Mouse (Mus musculus) G1E (cell line): Measurements from ENCODE around the gene Hexim1. TPM values are rescaled to one million over a fixed set of nuclear protein-coding genes. Genes with fewer than 3 reads are reported as not detected.

Source experiments
- ATAC-seq: 2 replicates; pipeline ENCODE4 v1.8.0; 2016; ENCODE audit warnings: mild to moderate bottlenecking; ENCODE audit not compliant: insufficient number of reproducible peaks, poor library complexity, low FRiP score, severe bottlenecking; ENCODE audit errors: extremely low read depth
- DNase-seq: peaks from one replicate; pipeline ENCODE4 v3.0.0; 2012; ENCODE audit warnings: low spot score
- H3K27me3 ChIP-seq: 2 replicates; pipeline ENCODE4 v1.6.1; 2012; ENCODE audit warnings: mild to moderate bottlenecking, low read length, inconsistent platforms; ENCODE audit not compliant: insufficient read depth
- H3K36me3 ChIP-seq: replicated peaks from 2 replicates; pipeline ENCODE3; 2012; ENCODE audit warnings: mild to moderate bottlenecking, inconsistent platforms
- H3K4me1 ChIP-seq: 2 replicates; pipeline ENCODE4 v1.6.1; 2012; ENCODE audit warnings: low read depth, low read length, inconsistent platforms, mixed read lengths; ENCODE audit not compliant: insufficient read depth
- H3K4me3 ChIP-seq: 2 replicates; pipeline ENCODE4 v1.5.1; 2012; ENCODE audit warnings: low read depth, mild to moderate bottlenecking, inconsistent platforms, low read length, moderate library complexity, mixed read lengths
- H3K9me3 ChIP-seq: replicated peaks from 2 replicates; pipeline ENCODE4 v1.6.1; 2012; ENCODE audit warnings: inconsistent platforms
- CTCF ChIP-seq: IDR thresholded peaks from 2 replicates; pipeline ENCODE4 v1.5.1; 2012; ENCODE audit warnings: low read depth, low read length, inconsistent platforms, mixed read lengths
- GATA1 ChIP-seq: IDR thresholded peaks from 2 replicates; pipeline ENCODE4 v1.6.1; 2012; ENCODE audit warnings: borderline replicate concordance, low read length, inconsistent platforms, mixed read lengths
- GATA2 ChIP-seq: IDR thresholded peaks from 2 replicates; pipeline ENCODE4 v1.6.1; 2012; ENCODE audit warnings: low read depth, low read length, inconsistent platforms, borderline replicate concordance
- POLR2AphosphoS5 ChIP-seq: IDR thresholded peaks from 2 replicates; pipeline ENCODE4 v1.6.1; 2012; ENCODE audit warnings: low read depth, low read length, inconsistent platforms; ENCODE audit not compliant: insufficient replicate concordance
- TAL1 ChIP-seq: conservative IDR thresholded peaks from 2 replicates; pipeline ENCODE4 v1.6.1; 2012; ENCODE audit warnings: low read depth, low read length, inconsistent platforms, mixed read lengths
- polyA plus RNA-seq: library from polyadenylated mRNA; stranded (reverse); fragments of >175 nt; gene quantifications from 2 replicates; pipeline ENCODE4 v1.2.3, GENCODE M21; 2012
- total RNA-seq, 2 experiments: library from RNA; stranded (forward) in 1 of 2; stranded (reverse) in 1 of 2; fragments of 200-1000 nt in 1 of 2; fragments of >200 nt in 1 of 2; fragmentation: Nextera tagmentation in 1 of 2; gene quantifications; 2 replicates each; pipeline ENCODE4 v1.2.3; 2014 to 2017

The Hexim1 gene
- total and polyA plus RNA-seq, 3 experiments = 16.6 to 39.4 (median 25.7) TPM

DNA sequence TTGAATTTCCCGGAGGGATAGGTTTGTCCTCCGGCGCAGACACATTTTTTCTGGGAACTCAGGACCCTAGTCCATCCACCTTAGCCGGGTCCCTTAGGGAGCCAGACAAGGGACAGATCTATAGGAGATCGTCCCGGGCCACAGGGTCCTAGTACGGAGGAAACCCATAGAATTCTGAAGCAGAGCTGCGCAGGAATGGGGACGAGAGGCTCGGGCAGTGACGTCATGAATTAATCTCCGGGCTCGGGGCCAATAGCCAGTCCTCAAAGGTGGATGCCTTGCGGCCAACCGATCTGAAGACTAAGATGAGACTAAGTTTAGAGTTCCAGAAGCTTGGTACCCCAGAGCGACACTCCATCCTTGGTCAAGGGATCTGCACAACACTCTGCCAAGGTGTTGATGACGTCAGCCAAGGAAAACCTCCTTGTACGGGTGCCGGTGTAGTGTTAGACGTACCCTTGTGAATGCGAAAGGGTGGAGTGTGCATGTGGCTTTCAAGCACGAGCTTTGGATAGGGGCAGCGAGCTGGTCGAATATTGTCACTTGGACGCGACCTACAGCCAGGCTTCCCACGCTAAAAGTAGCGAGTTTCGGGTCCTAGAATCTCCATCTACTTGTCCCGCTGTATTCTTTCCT lies 14.0 kb upstream of the Hexim1 start:
- ATAC-seq (no peak), DNase-seq (no peak)
- Histone ChIP-seq H3K9me3 (peaks cover 5% of the 10 kb centered on the region; the same call in 1 of the 2 replicates), H3K27me3 (peaks cover 51% of the 10 kb centered on the region), H3K4me3 (peak overlapping the region; percentile 28; the same call in 1 of the 2 replicates), H3K36me3 (peaks cover 22% of the 10 kb centered on the region), H3K4me1 (peaks cover 50% of the 10 kb centered on the region)
- TF ChIP-seq GATA2 = no peak
- TF ChIP-seq CTCF = no peak
- no peak for TF ChIP-seq GATA1
- TF ChIP-seq TAL1 = no peak
- TF ChIP-seq POLR2AphosphoS5 = no peak

DNA sequence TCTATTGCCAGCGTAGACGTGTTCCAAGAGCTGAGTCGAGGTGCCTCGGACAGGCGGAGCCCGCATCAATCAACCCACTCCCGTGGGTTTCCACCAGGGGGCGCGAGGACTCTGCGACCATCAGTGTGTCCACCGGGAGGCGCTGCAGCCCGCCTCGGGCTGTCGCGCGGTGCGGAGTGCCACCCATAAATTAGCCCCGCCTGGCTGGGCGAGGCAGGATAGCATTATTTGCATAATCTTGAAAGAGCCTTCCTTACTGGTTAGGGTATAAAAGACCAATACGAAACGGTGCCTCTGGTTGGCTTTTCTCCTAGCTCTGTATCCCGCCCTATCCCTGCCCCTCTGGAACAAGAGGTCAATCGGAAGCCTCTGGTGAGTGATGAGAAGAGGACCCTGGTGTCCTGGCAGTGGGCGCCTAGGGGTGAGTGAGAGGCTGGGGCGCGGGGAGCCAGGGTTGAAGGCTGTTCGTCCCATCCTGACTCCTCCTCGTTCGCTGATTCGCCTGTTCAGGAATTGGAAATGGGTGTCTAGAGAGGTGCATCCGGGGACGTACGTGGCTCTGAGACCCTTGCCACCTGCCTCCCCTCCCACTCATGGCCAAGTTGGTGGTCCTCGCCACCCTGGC lies 13.2 kb upstream of the Hexim1 start:
- Histone ChIP-seq H3K27me3 (peaks cover 42% of the 10 kb centered on the region), H3K4me1 (peaks cover 45% of the 10 kb centered on the region), H3K36me3 (peaks cover 25% of the 10 kb centered on the region), H3K4me3 (peak overlapping the region; percentile 75), H3K9me3 (peaks cover 5% of the 10 kb centered on the region; the same call in 1 of the 2 replicates)
- DNase-seq (peak; percentile 91), ATAC-seq (peak; percentile 96)
- TF ChIP-seq CTCF (peak; percentile 94), POLR2AphosphoS5 (no peak)

- H3K4me3 ChIP-seq = peak overlapping the region; percentile 75; the same call in 1 of the 2 replicates
- TF ChIP-seq TAL1 (no peak), GATA2 (no peak), POLR2AphosphoS5 (no peak), CTCF (no peak), GATA1 (no peak)
- peaks cover 45% of the 10 kb centered on the region for H3K4me1 ChIP-seq
- peaks cover 37% of the 10 kb centered on the region for H3K27me3 ChIP-seq
- peaks cover 5% of the 10 kb centered on the region; the same call in 1 of the 2 replicates for H3K9me3 ChIP-seq
- ATAC-seq (no peak), DNase-seq (no peak)
- H3K36me3 ChIP-seq = peaks cover 28% of the 10 kb centered on the region
Measured at GRCm38 (mm10) chr11:103103621-103104020, 12.4 kb upstream of the Hexim1 start.

GRCm38 (mm10) chr11:103104469-103104868 lies 11.6 kb upstream of the Hexim1 start:
- DNase-seq = no peak
- no peak for ATAC-seq
- H3K4me1 ChIP-seq = peaks cover 45% of the 10 kb centered on the region

DNA sequence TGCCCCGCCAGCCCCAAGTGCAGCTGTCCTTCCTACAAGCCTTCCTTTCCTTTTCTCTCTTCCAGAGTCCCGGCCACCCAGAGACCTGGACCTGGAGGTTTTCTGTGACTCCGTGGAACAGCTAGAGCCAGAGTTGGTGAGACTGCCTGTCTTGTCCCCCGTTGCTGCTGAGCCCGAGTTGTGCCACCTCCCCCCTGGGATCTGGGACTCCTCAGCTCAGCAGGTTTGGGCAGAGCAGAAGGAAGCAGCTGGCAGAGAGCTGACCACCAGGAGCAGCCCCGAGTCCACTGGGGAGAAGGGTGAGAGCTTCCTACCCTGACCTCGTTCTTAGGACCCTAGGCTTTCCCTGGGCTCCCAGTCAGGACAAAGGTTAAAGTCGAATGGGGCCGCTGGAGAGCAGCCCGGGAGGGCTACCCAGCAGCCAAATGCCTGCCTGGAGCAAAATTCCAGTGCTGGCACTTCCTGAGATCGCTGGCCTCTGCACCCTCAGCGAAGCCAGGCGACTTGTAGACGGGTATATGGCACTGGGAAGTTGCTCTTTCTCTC lies 10.8 kb upstream of the Hexim1 start:
- DNase-seq (no peak), ATAC-seq (no peak)
- Histone ChIP-seq H3K4me3 (no peak overlapping the region), H3K4me1 (peaks cover 45% of the 10 kb centered on the region), H3K9me3 (peaks cover 5% of the 10 kb centered on the region; the same call in 1 of the 2 replicates), H3K36me3 (peaks cover 39% of the 10 kb centered on the region), H3K27me3 (peaks cover 21% of the 10 kb centered on the region)
- no peak for TF ChIP-seq TAL1
- no peak for TF ChIP-seq CTCF
- TF ChIP-seq GATA2 = no peak
- no peak for TF ChIP-seq GATA1
- TF ChIP-seq POLR2AphosphoS5 = no peak

More at GRCm38 (mm10) chr11:103104469-103104868, 11.6 kb upstream of the Hexim1 start:
- Histone ChIP-seq H3K9me3 (peaks cover 5% of the 10 kb centered on the region; the same call in 1 of the 2 replicates), H3K27me3 (peaks cover 29% of the 10 kb centered on the region), H3K4me3 (no peak overlapping the region; the same call in 1 of the 2 replicates), H3K36me3 (peaks cover 36% of the 10 kb centered on the region)
- TF ChIP-seq CTCF (no peak), GATA2 (no peak), TAL1 (no peak), POLR2AphosphoS5 (no peak)

GRCm38 (mm10) chr11:103105810-103106209 lies 10.2 kb upstream of the Hexim1 start:
- TF ChIP-seq TAL1 (no peak), GATA1 (no peak), CTCF (no peak), POLR2AphosphoS5 (no peak), GATA2 (no peak)
- H3K4me3 ChIP-seq = no peak overlapping the region
- H3K27me3 ChIP-seq = peaks cover 16% of the 10 kb centered on the region
- peaks cover 45% of the 10 kb centered on the region for H3K4me1 ChIP-seq
- ATAC-seq (no peak), DNase-seq (no peak)
- peaks cover 44% of the 10 kb centered on the region for H3K36me3 ChIP-seq
- H3K9me3 ChIP-seq = peaks cover 5% of the 10 kb centered on the region; the same call in 1 of the 2 replicates
